Mouse (Mus musculus): Measurements from ENCODE around the gene Polm. TPM values are rescaled to one million over a fixed set of nuclear protein-coding genes. Genes with fewer than 3 reads are reported as not detected.

Polm gene
- polyA plus RNA-seq, 1 experiment, result 14.7 TPM

DNA sequence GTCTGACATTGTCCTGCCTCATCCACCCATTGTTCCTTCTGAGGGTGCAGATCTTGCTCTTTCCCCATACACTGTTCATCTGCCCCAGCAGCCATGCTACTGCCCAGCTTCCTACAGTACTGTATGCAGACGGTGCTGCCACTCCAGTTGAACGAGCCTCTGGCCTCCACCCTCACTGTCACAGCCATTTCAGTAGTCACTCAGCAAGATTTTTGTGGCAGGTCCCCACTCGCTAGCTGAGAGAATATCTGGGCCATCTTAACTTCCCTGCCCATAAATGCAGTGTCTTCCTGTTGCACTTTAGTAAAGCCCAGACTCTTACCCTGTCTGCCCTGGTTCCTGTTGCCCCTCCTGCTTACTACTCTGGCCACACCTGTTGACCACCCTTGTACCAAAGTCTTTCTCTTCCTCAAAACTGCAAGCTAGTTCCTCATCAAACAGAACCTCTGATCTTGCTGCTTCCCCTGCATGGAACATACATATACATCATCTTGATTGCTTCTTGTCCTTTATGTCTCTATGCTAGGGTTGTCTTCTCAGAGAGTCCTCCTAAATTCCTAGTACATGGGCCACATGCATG, 48.0 kb downstream of the Polm start:
- WGBS, result 77% methylated on average over 3 of the region's 3 CpGs
- no peak for TF ChIP-seq POLR2A (IDR thresholded peaks at IDR 0.05; ENCODE audit: low read depth, low read length)
- no peak for TF ChIP-seq CTCF (conservative IDR thresholded peaks at IDR 0.05; ENCODE audit: insufficient read depth, insufficient read length, low read depth, low read length)
- H3K36me3 ChIP-seq (ENCODE audit: control insufficient read depth, insufficient read depth, low read length), result no peaks in the 10 kb centered on the region
- H3K27me3 ChIP-seq (replicated peaks; ENCODE audit: control insufficient read depth, insufficient read depth, low read length), result no peaks in the 10 kb centered on the region
- H3K4me1 ChIP-seq (ENCODE audit: control insufficient read depth, insufficient read depth, low read length), result peaks cover 5% of the 10 kb centered on the region
- H3K27ac ChIP-seq (ENCODE audit: insufficient read depth, low read depth, low read length), result no peak overlapping the region
- no peak for DNase-seq
- H3K4me3 ChIP-seq (ENCODE audit: insufficient read depth, low read depth, low read length), result no peak overlapping the region

DNA sequence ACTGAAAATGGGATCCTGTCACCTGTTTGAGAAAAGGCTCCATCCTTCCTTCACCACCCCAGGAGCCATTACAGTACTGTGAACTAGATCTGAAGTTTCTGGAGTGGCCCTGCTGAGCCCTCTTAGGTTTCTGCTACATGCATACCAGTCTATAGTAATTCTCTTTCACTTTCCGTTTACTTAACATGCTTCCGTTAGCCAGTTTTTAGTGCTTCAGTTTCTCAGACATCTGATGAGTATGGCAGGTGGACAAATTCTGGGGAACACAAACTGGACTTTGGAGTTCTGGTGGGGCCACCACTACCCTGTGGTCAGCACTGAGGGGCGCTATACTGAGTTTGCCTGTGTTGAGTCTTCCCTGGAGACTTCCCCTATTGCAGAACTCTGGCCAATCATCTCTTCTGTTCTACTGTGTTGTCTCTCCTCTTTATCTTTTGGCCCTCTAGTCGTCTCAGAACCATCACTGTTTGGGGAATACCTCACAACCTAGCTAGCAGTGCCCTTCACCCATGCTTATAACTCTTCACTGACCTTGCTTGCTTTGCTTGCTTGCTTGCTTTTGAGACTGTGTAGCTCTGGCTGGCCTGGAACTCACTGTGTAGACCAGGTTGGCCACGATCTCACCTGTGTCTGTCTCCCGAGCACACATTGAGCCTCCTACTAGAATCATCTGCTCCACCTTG, 48.6 kb downstream of the Polm start:
- 49% methylated on average over 6 of the region's 6 CpGs for WGBS
- Histone ChIP-seq H3K4me3 (ENCODE audit: insufficient read depth, low read depth, low read length) (peak overlapping the region; percentile 82), H3K27ac (ENCODE audit: insufficient read depth, low read depth, low read length) (peak overlapping the region; percentile 79), H3K36me3 (ENCODE audit: control insufficient read depth, insufficient read depth, low read length) (no peaks in the 10 kb centered on the region), H3K27me3 (replicated peaks; ENCODE audit: control insufficient read depth, insufficient read depth, low read length) (no peaks in the 10 kb centered on the region), H3K4me1 (ENCODE audit: control insufficient read depth, insufficient read depth, low read length) (peaks cover 5% of the 10 kb centered on the region)
- DNase-seq, result peak; percentile 22
- no peak for TF ChIP-seq POLR2A (IDR thresholded peaks at IDR 0.05; ENCODE audit: low read depth, low read length)
- 0 out of 2 replicates have a peak, but pooled peaks have one; percentile 7 for TF ChIP-seq CTCF (conservative IDR thresholded peaks at IDR 0.05; ENCODE audit: insufficient read depth, insufficient read length, low read depth, low read length)

DNA sequence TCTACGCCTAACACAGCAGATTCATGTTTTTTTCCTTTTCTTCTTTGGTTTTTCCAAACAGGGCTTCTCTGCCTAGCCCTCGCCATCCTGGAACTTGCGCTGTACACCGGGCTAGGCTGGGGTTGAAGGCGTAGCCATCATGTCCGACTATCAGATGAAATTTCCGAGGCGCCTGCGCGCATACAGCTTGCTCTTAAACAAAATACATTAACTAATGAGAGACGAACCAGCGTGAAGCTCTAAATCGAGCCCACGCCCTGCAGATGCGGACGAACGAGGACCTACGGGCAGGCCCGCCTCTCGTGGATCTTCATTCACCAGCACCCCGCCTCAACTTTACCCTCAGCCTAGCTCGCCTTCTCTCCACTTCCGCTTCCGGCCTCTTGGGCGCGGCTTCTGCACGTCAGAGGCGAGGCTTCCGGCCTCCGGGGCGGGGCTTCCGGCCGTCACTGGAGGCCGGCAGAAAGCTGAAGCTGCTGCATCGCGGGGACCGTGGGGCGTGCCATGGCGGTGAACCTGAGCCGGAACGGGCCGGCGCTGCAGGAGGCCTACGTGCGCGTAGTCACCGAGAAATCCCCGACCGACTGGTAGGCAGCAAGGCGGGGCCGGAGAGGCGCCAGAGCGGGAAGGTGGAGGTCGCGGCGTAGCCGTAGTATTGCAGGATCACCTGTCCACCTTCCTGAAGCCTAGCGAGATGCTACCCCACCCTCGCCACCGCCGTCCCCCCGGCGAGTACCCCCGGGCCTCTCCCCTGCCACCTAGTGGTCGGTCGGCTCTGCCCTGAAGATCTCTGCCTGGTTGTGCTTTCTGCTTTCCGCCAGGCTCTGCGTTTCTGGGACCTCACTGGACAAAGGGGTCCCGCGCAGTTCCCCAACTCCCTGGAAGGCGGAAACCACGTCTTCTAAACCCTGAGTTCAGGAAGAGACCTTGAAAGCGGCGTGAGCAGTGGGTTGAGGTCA, 49.5 kb downstream of the Polm start, which contains the start of gene Dbnl:
TSS of gene Dbnl (plus strand) at position 433 of the 959 bp plus-strand sequence.
- H3K27me3 ChIP-seq (replicated peaks; ENCODE audit: control insufficient read depth, insufficient read depth, low read length), result no peaks in the 10 kb centered on the region
- under 1% methylated on average over 74 of the region's 74 CpGs for WGBS
- DNase-seq, result peak; percentile 98
- peak within 1 kb of the TSS; percentile 79 for H3K27ac ChIP-seq (ENCODE audit: insufficient read depth, low read depth, low read length)
- H3K4me3 ChIP-seq (ENCODE audit: insufficient read depth, low read depth, low read length), result peak within 1 kb of the TSS; percentile 82
- TF ChIP-seq POLR2A (IDR thresholded peaks at IDR 0.05; ENCODE audit: low read depth, low read length) (peak; percentile 88), CTCF (conservative IDR thresholded peaks at IDR 0.05; ENCODE audit: insufficient read depth, insufficient read length, low read depth, low read length) (peak; percentile 61)
- H3K36me3 ChIP-seq (ENCODE audit: control insufficient read depth, insufficient read depth, low read length), result no peaks in the 10 kb centered on the region
- H3K4me1 ChIP-seq (ENCODE audit: control insufficient read depth, insufficient read depth, low read length), result peaks cover 5% of the 10 kb centered on the region

DNA sequence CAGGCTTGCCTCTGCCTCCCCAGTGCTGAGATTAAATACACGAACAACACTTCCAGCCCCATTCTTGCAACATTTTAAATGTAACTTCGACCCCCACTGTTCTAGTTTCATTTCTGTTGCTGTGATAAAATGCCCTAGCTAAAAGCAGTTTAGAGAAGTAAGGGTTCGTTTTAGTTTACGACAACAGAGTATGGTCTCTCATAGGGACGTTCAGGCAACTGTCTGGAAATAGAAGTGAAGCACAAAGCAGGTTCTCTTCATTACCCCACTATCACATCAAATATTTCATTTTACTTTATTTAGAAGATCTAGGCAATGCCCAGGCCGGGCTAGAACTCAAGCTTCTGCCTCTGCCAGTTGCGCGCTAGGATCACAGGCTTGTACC, 50.2 kb downstream of the Polm start:
- peak overlapping the region; percentile 82 for H3K4me3 ChIP-seq (ENCODE audit: insufficient read depth, low read depth, low read length)
- H3K27ac ChIP-seq (ENCODE audit: insufficient read depth, low read depth, low read length), result peak overlapping the region; percentile 59; the same call in 1 of the 2 replicates
- TF ChIP-seq CTCF (conservative IDR thresholded peaks at IDR 0.05; ENCODE audit: insufficient read depth, insufficient read length, low read depth, low read length) (no peak), POLR2A (IDR thresholded peaks at IDR 0.05; ENCODE audit: low read depth, low read length) (no peak)
- peaks cover 6% of the 10 kb centered on the region for H3K4me1 ChIP-seq (ENCODE audit: control insufficient read depth, insufficient read depth, low read length)
- H3K36me3 ChIP-seq (ENCODE audit: control insufficient read depth, insufficient read depth, low read length), result no peaks in the 10 kb centered on the region
- H3K27me3 ChIP-seq (replicated peaks; ENCODE audit: control insufficient read depth, insufficient read depth, low read length), result no peaks in the 10 kb centered on the region
- DNase-seq, result no peak
- 40% methylated on average over 8 of the region's 8 CpGs for WGBS

DNA sequence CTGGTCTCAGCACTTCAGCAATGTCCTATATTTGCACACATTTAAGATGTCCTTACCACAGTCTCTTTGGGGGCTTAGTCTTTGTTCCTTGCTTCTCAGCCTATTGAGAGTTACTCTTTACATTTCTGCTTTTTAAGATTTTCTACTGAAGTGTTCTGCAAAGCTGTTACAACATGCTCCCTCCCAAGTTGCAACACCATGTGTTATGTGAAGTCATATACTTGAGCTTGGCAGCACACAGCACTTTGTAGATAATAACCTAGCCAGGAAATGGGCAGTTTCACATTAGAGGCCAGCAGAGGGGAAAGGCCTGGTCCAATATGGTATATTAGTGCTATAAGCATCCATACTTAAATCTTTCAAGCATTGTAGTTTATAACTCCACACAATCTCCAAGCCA, 52.1 kb downstream of the Polm start:
- H3K27ac ChIP-seq (ENCODE audit: insufficient read depth, low read depth, low read length), result no peak overlapping the region
- no peak for DNase-seq
- H3K4me3 ChIP-seq (ENCODE audit: insufficient read depth, low read depth, low read length), result no peak overlapping the region
- TF ChIP-seq POLR2A (IDR thresholded peaks at IDR 0.05; ENCODE audit: low read depth, low read length) (no peak), CTCF (conservative IDR thresholded peaks at IDR 0.05; ENCODE audit: insufficient read depth, insufficient read length, low read depth, low read length) (no peak)
- H3K4me1 ChIP-seq (ENCODE audit: control insufficient read depth, insufficient read depth, low read length), result peaks cover 9% of the 10 kb centered on the region
- H3K27me3 ChIP-seq (replicated peaks; ENCODE audit: control insufficient read depth, insufficient read depth, low read length), result no peaks in the 10 kb centered on the region
- no peaks in the 10 kb centered on the region for H3K36me3 ChIP-seq (ENCODE audit: control insufficient read depth, insufficient read depth, low read length)

DNA sequence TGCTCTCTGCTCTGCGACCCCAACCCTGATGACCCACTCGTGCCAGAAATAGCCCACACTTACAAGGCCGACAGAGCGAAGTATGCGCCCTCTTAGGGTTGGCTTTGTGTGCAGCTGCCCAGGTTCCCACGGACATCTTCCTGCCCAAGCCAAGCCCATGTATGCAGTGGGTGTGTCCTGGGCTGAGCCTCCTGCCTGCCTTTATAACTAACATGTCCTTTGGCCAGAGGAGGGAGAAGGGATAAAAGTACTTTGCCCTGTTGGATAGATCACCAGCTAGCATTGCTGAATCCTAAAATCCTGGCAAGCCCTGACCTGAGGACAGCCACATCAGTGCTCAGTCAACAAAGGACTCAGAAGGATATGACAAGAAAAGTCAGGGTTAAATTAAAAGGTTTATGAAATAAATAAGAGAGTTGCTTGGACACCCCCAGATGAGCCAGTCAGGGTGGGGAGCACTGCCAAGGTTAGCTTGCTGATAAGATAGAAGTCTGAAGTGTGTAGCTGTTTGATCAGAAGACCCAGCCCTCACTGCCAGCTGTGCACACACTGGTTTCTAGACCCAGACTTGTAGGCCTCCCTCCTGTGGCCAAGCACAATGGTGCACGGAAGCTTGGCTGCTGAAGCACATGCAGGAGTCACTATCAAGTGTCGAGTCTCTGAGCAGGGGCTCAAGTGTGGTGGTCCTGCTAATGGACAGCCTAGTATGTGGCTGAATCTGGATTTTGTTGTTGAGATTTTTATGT, 55.4 kb downstream of the Polm start:
- H3K4me1 ChIP-seq (ENCODE audit: control insufficient read depth, insufficient read depth, low read length), result peaks cover 3% of the 10 kb centered on the region; the same call in 1 of the 2 replicates
- H3K4me3 ChIP-seq (ENCODE audit: insufficient read depth, low read depth, low read length), result no peak overlapping the region
- 57% methylated on average over 8 of the region's 8 CpGs for WGBS
- TF ChIP-seq POLR2A (IDR thresholded peaks at IDR 0.05; ENCODE audit: low read depth, low read length) (no peak), CTCF (conservative IDR thresholded peaks at IDR 0.05; ENCODE audit: insufficient read depth, insufficient read length, low read depth, low read length) (peak; percentile 45)
- no peaks in the 10 kb centered on the region for H3K36me3 ChIP-seq (ENCODE audit: control insufficient read depth, insufficient read depth, low read length)
- DNase-seq, result peak; percentile 74
- no peaks in the 10 kb centered on the region for H3K27me3 ChIP-seq (replicated peaks; ENCODE audit: control insufficient read depth, insufficient read depth, low read length)
- H3K27ac ChIP-seq (ENCODE audit: insufficient read depth, low read depth, low read length), result no peak overlapping the region

All from kidney, adult 2 months (tissue).